Mouse (Mus musculus) C2C12 (cell line): ENCODE data around the gene Cab39l. TPM values are rescaled to one million over a fixed set of nuclear protein-coding genes. Genes with fewer than 3 reads are reported as not detected.

Experiments
- H3K27me3 ChIP-seq: one replicate; pipeline ENCODE4 v1.6.1; 2011; ENCODE audit not compliant: control insufficient read depth, insufficient read depth, insufficient read length
- H3K36me3 ChIP-seq: one replicate; pipeline ENCODE4 v1.6.1; 2011; ENCODE audit not compliant: control insufficient read depth, insufficient read depth
- H3K4me3 ChIP-seq: one replicate; pipeline ENCODE4 v1.5.1; 2011; ENCODE audit warnings: mild to moderate bottlenecking, control low read depth; ENCODE audit not compliant: poor library complexity, insufficient read depth, severe bottlenecking
- H3K79me2 ChIP-seq: one replicate; pipeline ENCODE4 v1.6.1; 2011; ENCODE audit not compliant: control insufficient read depth, insufficient read depth
- H3K79me3 ChIP-seq: one replicate; pipeline ENCODE4 v1.6.1; 2011; ENCODE audit warnings: low read depth, control low read depth
- H3ac ChIP-seq: one replicate; pipeline ENCODE3; 2011; ENCODE audit warnings: low read depth; ENCODE audit not compliant: control insufficient read depth, insufficient read length
- CEBPB ChIP-seq: IDR thresholded peaks from one replicate; pipeline ENCODE4 v1.6.1; 2011; ENCODE audit warnings: low read depth, mild to moderate bottlenecking, control low read depth, moderate library complexity
- CTCF ChIP-seq: IDR thresholded peaks from one replicate; pipeline ENCODE4 v1.5.1; 2011; ENCODE audit not compliant: control insufficient read depth, insufficient read depth, insufficient read length
- FOSL1 ChIP-seq: IDR thresholded peaks from one replicate; pipeline ENCODE4 v1.8.0; 2011; ENCODE audit warnings: mild to moderate bottlenecking, low read length; ENCODE audit not compliant: poor library complexity, insufficient read depth, severe bottlenecking
- MAX ChIP-seq: IDR thresholded peaks from one replicate; pipeline ENCODE4 v1.6.1; 2011; ENCODE audit warnings: mild to moderate bottlenecking, control low read depth
- MYOD1 ChIP-seq: IDR thresholded peaks from one replicate; pipeline ENCODE4 v1.6.1; 2011; ENCODE audit warnings: low read depth; ENCODE audit not compliant: control insufficient read depth, insufficient read length
- MYOG ChIP-seq: IDR thresholded peaks from one replicate; pipeline ENCODE4 v1.6.1; 2011; ENCODE audit not compliant: control insufficient read depth, insufficient read length; ENCODE audit errors: extremely low read depth
- USF1 ChIP-seq: IDR thresholded peaks from one replicate; pipeline ENCODE4 v1.6.1; 2011; ENCODE audit warnings: low read depth, mild to moderate bottlenecking, control low read depth, moderate library complexity
- polyA plus RNA-seq: library from polyadenylated mRNA; unstranded; fragments of >200 nt; fragmentation: generic; extraction: Trizol; gene quantifications from one replicate; pipeline ENCODE4 v1.2.1, GENCODE M21; 2012; ENCODE audit warnings: missing spikeins

The Cab39l gene
- polyA plus RNA-seq, 1 experiment = 10.9 TPM

DNA sequence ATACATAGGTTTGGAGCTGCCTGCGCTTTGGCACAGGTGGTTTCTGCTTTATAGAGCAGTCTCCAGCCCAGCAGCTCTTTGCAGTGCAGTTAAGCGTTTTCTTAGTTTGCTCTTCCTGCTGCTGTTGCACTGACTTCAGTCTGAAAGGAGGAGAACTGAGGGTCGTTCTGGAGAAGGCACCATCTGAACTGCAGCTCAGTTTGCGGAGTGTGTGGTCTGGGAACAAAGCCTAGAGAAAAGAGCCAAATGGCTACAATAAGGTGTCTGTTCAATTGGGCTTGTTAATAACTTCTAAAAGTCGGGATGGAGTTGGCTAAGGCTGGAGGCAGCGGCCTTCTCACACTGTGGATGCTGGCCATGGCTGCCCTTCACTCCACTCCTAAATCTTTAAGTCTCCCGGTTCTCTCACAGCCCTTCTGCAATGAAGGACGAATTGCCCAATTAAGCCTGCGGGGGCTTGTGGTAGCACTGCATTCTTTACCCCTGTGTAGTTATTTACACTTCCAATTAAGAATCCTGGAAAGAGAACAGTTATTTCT lies 186.4 kb downstream of the Cab39l start:
- TF ChIP-seq MAX (no peak), MYOD1 (no peak), CTCF (no peak), MYOG (no peak), USF1 (no peak), CEBPB (no peak), FOSL1 (no peak)

DNA sequence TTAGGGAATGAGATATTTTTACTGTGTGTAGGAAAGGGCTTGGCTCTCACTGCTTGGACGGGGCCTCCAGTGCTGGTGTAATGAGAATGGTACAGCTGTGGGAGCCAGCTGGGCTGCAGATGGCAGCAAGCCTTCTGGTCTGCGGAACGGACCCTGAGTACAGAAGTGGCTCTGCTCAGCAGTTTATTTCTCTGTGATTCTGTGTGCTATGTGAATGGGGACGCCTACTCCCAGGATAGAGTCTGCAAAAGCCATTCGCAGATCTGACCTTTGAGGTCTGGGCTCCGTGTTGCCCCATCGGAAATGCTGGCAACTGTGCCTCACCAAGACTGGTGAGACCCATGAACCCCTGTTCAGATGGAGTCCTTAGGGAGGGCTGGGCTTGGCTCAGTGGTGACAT lies 187.1 kb downstream of the Cab39l start:
- Histone ChIP-seq H3K79me2 (no peaks in the 10 kb centered on the region), H3ac (no peak overlapping the region), H3K36me3 (no peaks in the 10 kb centered on the region), H3K79me3 (no peaks in the 10 kb centered on the region), H3K27me3 (peaks cover 34% of the 10 kb centered on the region), H3K4me3 (no peak overlapping the region)
- no peak for TF ChIP-seq MYOD1
- no peak for TF ChIP-seq FOSL1
- no peak for TF ChIP-seq CEBPB

More for the DNA sequence above, 186.4 kb downstream of the Cab39l start:
- H3K4me3 ChIP-seq = no peak overlapping the region
- no peaks in the 10 kb centered on the region for H3K36me3 ChIP-seq
- peaks cover 34% of the 10 kb centered on the region for H3K27me3 ChIP-seq
- no peaks in the 10 kb centered on the region for H3K79me2 ChIP-seq
- no peak overlapping the region for H3ac ChIP-seq
- no peaks in the 10 kb centered on the region for H3K79me3 ChIP-seq

DNA sequence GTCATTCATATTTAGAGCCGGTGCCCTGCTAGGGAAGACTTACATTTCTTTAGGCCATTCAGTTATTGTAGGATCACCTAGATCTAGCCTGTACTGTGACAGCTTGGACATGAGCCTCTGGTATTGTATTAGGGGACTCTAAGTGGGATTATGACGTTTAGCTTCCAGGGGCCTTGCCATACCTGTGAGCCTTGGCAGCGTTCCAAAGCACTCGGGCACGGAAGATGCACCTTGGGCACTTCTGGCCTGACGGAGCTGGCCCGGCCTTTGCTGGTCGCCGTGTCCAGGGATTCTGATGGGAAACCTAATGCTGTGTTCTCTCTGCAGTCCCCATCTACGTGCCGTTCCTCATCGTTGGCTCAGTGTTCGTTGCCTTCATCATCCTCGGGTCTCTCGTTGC lies 188.5 kb downstream of the Cab39l start:
- TF ChIP-seq MYOD1 (no peak), CEBPB (no peak), MAX (no peak), CTCF (no peak), USF1 (no peak), MYOG (no peak), FOSL1 (no peak)
- H3K36me3 ChIP-seq = no peaks in the 10 kb centered on the region
- H3K79me3 ChIP-seq = no peaks in the 10 kb centered on the region
- no peaks in the 10 kb centered on the region for H3K79me2 ChIP-seq
- peaks cover 34% of the 10 kb centered on the region for H3K27me3 ChIP-seq
- H3K4me3 ChIP-seq = no peak overlapping the region
- no peak overlapping the region for H3ac ChIP-seq

DNA sequence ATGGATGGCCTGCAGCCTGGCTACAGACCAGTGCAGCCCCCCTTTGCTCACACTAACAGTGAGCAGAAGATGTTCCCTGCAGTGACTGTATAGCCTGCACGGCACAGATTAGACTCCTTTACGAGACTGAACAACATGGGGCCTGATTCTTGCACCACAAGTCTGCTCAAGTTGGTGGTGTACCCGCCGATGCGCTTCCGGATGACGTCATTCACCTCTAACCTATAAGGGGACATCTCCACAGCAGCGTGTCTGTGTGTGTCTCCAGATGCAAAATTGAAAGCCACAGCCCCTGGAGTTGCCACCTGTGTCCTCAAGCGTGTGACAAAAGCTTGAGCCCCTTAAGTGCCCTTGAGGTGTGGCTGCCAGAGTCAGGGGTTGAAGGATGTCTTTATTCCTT lies 189.3 kb downstream of the Cab39l start:
- H3K79me3 ChIP-seq = no peaks in the 10 kb centered on the region
- H3K27me3 ChIP-seq = peaks cover 31% of the 10 kb centered on the region
- TF ChIP-seq MYOD1 (no peak), MAX (no peak), MYOG (no peak), FOSL1 (no peak), CTCF (no peak), USF1 (no peak), CEBPB (no peak)
- no peak overlapping the region for H3ac ChIP-seq
- H3K79me2 ChIP-seq = no peaks in the 10 kb centered on the region
- H3K36me3 ChIP-seq = no peaks in the 10 kb centered on the region
- H3K4me3 ChIP-seq = no peak overlapping the region

DNA sequence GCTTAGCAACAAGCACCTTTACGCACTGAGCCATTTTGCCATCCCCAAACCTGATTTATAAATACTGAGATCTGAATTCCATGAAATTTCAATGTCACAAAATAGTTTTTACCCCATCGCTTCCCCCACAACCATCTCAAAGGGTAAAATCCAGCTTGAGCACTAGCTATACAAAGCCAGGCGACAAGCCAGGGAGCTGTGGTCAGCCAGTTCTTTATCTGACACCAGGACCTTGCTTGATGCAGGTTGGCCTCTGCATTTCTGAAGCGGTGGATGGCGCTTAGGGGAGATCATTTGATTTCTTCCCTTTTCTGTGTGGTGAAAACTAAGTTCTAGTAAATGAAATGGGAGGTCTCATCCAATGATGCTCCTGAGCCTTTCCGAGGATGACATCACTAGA lies 191.3 kb downstream of the Cab39l start:
- Histone ChIP-seq H3ac (no peak overlapping the region), H3K4me3 (no peak overlapping the region), H3K36me3 (no peaks in the 10 kb centered on the region), H3K79me3 (no peaks in the 10 kb centered on the region), H3K27me3 (peaks cover 11% of the 10 kb centered on the region), H3K79me2 (no peaks in the 10 kb centered on the region)
- TF ChIP-seq MYOG = no peak
- no peak for TF ChIP-seq CTCF
- no peak for TF ChIP-seq MYOD1
- no peak for TF ChIP-seq FOSL1
- TF ChIP-seq MAX = no peak
- no peak for TF ChIP-seq CEBPB
- TF ChIP-seq USF1 = no peak

DNA sequence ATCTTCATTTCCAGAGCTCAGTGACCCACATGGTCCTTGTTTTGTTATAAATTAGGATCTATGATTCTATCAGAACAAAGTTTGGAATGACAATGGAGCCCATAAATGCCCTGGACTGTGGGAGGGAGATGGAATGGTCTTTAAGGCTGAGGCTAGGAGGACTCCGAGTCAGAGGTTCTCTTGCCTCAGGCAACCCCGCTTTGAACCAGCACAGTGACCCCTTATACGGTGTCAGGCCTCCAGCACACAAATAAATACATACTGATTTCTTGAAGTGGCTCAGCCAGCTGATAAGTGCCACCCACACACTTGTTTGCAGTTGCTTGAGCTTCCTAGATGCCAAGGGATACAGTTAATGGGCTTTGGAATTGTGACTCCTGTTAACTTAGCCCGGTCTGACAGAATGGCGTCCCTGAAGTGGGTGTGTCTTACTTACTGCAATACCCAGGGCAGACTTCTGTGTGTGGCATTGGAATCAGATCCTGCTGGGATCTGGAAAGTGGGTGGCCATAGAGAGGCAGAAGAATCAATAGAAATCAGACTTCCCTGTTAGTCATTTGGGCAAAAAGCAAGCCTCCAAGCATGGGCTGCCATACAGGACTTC lies 192.6 kb downstream of the Cab39l start:
- Histone ChIP-seq H3K79me3 (no peaks in the 10 kb centered on the region), H3K36me3 (no peaks in the 10 kb centered on the region), H3K79me2 (no peaks in the 10 kb centered on the region), H3K4me3 (no peak overlapping the region), H3K27me3 (no peaks in the 10 kb centered on the region), H3ac (no peak overlapping the region)
- no peak for TF ChIP-seq MAX
- no peak for TF ChIP-seq CEBPB
- no peak for TF ChIP-seq MYOG
- no peak for TF ChIP-seq FOSL1
- no peak for TF ChIP-seq CTCF
- TF ChIP-seq USF1 = no peak
- TF ChIP-seq MYOD1 = no peak
